Mouse (Mus musculus) forebrain, embryonic 13.5 days (tissue): Measurements from ENCODE around the gene Kdm7a. TPM values are rescaled to one million over a fixed set of nuclear protein-coding genes. Genes with fewer than 3 reads are reported as not detected.
A peak's percentile ranks its signal among the peaks of the same experiment; 100 is the strongest.

ENCODE experiments used
- ATAC-seq: fragments of 200-750 bp; cut with Nextera tagmentation; 2 replicates; pipeline ENCODE4 v1.8.0; 2017
- H3K27ac ChIP-seq: fragments of 300-500 bp; sonication (generic); 2 replicates; pipeline ENCODE4 v1.5.1; 2015; ENCODE audit warnings: inconsistent platforms, mild to moderate bottlenecking, moderate library complexity
- H3K27me3 ChIP-seq: fragments of 300-500 bp; sonication (generic); 2 replicates; pipeline ENCODE4 v1.6.1; 2015; ENCODE audit warnings: mild to moderate bottlenecking, inconsistent platforms
- H3K36me3 ChIP-seq: fragments of 300-500 bp; sonication (generic); 2 replicates; pipeline ENCODE4 v1.6.1; 2015; ENCODE audit warnings: mild to moderate bottlenecking, inconsistent platforms; ENCODE audit not compliant: poor library complexity, severe bottlenecking
- H3K4me1 ChIP-seq: fragments of 300-500 bp; sonication (generic); 2 replicates; pipeline ENCODE4 v1.6.1; 2015; ENCODE audit warnings: inconsistent platforms
- H3K4me2 ChIP-seq: fragments of 300-500 bp; sonication (generic); 2 replicates; pipeline ENCODE4 v1.6.1; 2015; ENCODE audit warnings: inconsistent platforms, mild to moderate bottlenecking, moderate library complexity
- H3K4me3 ChIP-seq: fragments of 300-500 bp; sonication (generic); 2 replicates; pipeline ENCODE4 v1.5.1; 2015; ENCODE audit warnings: mild to moderate bottlenecking, inconsistent platforms
- H3K9ac ChIP-seq: fragments of 300-500 bp; sonication (generic); 2 replicates; pipeline ENCODE4 v1.6.1; 2015; ENCODE audit warnings: mild to moderate bottlenecking, inconsistent platforms
- H3K9me3 ChIP-seq: fragments of 300-500 bp; sonication (generic); replicated peaks from 2 replicates; pipeline ENCODE4 v1.6.1; 2016; ENCODE audit warnings: inconsistent platforms
- WGBS: fragments of 180-500 bp; shearing (Covaris S2); methylation state at CpG from one replicate; pipeline ENCODE4 v1.1.7; 2015; 5-methylcytosine and 5-hydroxymethylcytosine counted together
- polyA plus RNA-seq: library from polyadenylated mRNA; unstranded; fragments of >200 nt; fragmentation: Nextera tagmentation; extraction: Ambion mirVana; gene quantifications from 2 replicates; pipeline ENCODE4 v1.2.1, GENCODE M21; 2015

The Kdm7a gene
- polyA plus RNA-seq, 1 experiment from 2014 or later, result 9.6 TPM

DNA sequence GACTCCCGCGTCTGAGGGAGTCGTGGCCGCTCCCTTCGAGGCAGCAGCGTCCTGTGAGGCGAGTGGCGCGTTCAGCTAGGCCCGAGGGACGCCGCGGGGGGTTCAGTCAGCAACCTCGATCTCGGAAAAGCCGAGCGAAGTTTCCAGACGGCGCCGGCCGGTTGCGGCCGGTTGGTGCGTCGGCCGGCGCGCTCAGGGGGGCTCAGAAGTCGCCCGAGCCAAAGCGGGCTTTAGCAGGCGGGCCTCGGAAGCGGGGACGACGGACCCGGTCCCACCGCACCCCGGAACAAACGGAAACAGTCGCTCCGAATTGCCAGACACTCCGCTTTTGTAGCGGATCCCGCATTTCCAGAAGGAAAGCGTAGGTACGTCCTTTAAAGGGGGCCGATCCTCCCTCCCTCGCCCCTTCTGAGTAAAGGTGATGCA, 88.1 kb downstream of the Kdm7a start:
- Histone ChIP-seq H3K4me1 (peaks cover 7% of the 10 kb centered on the region; the same call in 1 of the 2 replicates), H3K9me3 (peaks cover 5% of the 10 kb centered on the region; the same call in 1 of the 2 replicates), H3K9ac (peak overlapping the region; percentile 68), H3K27me3 (peaks cover 66% of the 10 kb centered on the region), H3K36me3 (no peaks in the 10 kb centered on the region), H3K4me3 (peak overlapping the region; percentile 65), H3K4me2 (peak overlapping the region; percentile 71), H3K27ac (no peak overlapping the region)
- 15% methylated on average over 41 of the region's 49 CpGs for WGBS
- no peak; the same call in 1 of the 2 replicates for ATAC-seq

- Histone ChIP-seq H3K4me1 (peaks cover 7% of the 10 kb centered on the region; the same call in 1 of the 2 replicates), H3K4me3 (peak within 1 kb of the TSS; percentile 65), H3K27ac (no peak within 1 kb of the TSS), H3K9me3 (peaks cover 5% of the 10 kb centered on the region; the same call in 1 of the 2 replicates), H3K4me2 (peak within 1 kb of the TSS; percentile 71), H3K27me3 (peaks cover 68% of the 10 kb centered on the region), H3K9ac (peak within 1 kb of the TSS; percentile 68), H3K36me3 (no peaks in the 10 kb centered on the region)
- ATAC-seq, result peak; percentile 88
- WGBS, result 4% methylated on average over 93 of the region's 101 CpGs
Measured at GRCm38 (mm10) chr6:39117584-39118455, 88.8 kb downstream of the Kdm7a start, which contains the start of gene Parp12. Parp12 (minus strand) TSS chr6:39118349.

GRCm38 (mm10) chr6:39115438-39115837, 91.2 kb downstream of the Kdm7a start:
- H3K4me1 ChIP-seq, result peaks cover 7% of the 10 kb centered on the region; the same call in 1 of the 2 replicates
- no peak for ATAC-seq
- WGBS, result 73% methylated on average over 1 of the region's 1 CpGs
- peaks cover 62% of the 10 kb centered on the region for H3K27me3 ChIP-seq
- H3K4me3 ChIP-seq, result no peak overlapping the region
- no peak overlapping the region for H3K27ac ChIP-seq
- H3K4me2 ChIP-seq, result no peak overlapping the region
- H3K36me3 ChIP-seq, result no peaks in the 10 kb centered on the region
- peaks cover 5% of the 10 kb centered on the region; the same call in 1 of the 2 replicates for H3K9me3 ChIP-seq
- H3K9ac ChIP-seq, result no peak overlapping the region

GRCm38 (mm10) chr6:39113141-39113540, 93.4 kb downstream of the Kdm7a start:
- WGBS, result 89% methylated on average over 3 of the region's 3 CpGs
- H3K4me3 ChIP-seq, result no peak overlapping the region
- no peak overlapping the region for H3K27ac ChIP-seq
- H3K9ac ChIP-seq, result no peak overlapping the region
- H3K4me1 ChIP-seq, result peaks cover 7% of the 10 kb centered on the region; the same call in 1 of the 2 replicates
- H3K36me3 ChIP-seq, result no peaks in the 10 kb centered on the region
- no peak overlapping the region for H3K4me2 ChIP-seq
- ATAC-seq, result no peak
- peaks cover 43% of the 10 kb centered on the region for H3K27me3 ChIP-seq
- no peaks in the 10 kb centered on the region for H3K9me3 ChIP-seq

GRCm38 (mm10) chr6:39112701-39113100, 93.9 kb downstream of the Kdm7a start:
- WGBS, result 97% methylated on average over 3 of the region's 3 CpGs
- H3K4me2 ChIP-seq, result no peak overlapping the region
- ATAC-seq, result no peak

GRCm38 (mm10) chr6:39106812-39107211, 99.8 kb downstream of the Kdm7a start:
- Histone ChIP-seq H3K4me2 (no peak overlapping the region), H3K27me3 (no peaks in the 10 kb centered on the region), H3K36me3 (no peaks in the 10 kb centered on the region), H3K9me3 (no peaks in the 10 kb centered on the region), H3K4me3 (no peak overlapping the region), H3K4me1 (no peaks in the 10 kb centered on the region), H3K27ac (no peak overlapping the region), H3K9ac (no peak overlapping the region)
- ATAC-seq, result no peak
- WGBS, result 55% methylated on average over 2 of the region's 2 CpGs

More at GRCm38 (mm10) chr6:39112701-39113100, 93.9 kb downstream of the Kdm7a start:
- peaks cover 38% of the 10 kb centered on the region for H3K27me3 ChIP-seq
- no peak overlapping the region for H3K9ac ChIP-seq
- no peak overlapping the region for H3K27ac ChIP-seq
- no peaks in the 10 kb centered on the region for H3K9me3 ChIP-seq
- no peak overlapping the region for H3K4me3 ChIP-seq
- H3K36me3 ChIP-seq, result no peaks in the 10 kb centered on the region
- H3K4me1 ChIP-seq, result peaks cover 3% of the 10 kb centered on the region; the same call in 1 of the 2 replicates

GRCm38 (mm10) chr6:39104631-39105030, 102.0 kb downstream of the Kdm7a start:
- Histone ChIP-seq H3K4me2 (no peak overlapping the region), H3K4me3 (no peak overlapping the region), H3K27ac (no peak overlapping the region), H3K36me3 (no peaks in the 10 kb centered on the region), H3K9me3 (no peaks in the 10 kb centered on the region), H3K27me3 (no peaks in the 10 kb centered on the region), H3K4me1 (no peaks in the 10 kb centered on the region), H3K9ac (no peak overlapping the region)
- ATAC-seq, result no peak
- WGBS, result 83% methylated on average over 4 of the region's 4 CpGs

Other genes with a start within 250 kb of the Kdm7a start
- 1.8 and 2.1 TPM in 2 replicates for gene Parp12, start 88.4 kb downstream of the Kdm7a start, polyA plus RNA-seq
- 53.5 and 56.3 TPM in 2 replicates for gene Slc37a3, start 170.9 kb upstream of the Kdm7a start, polyA plus RNA-seq
- gene Rab19, start 174.4 kb upstream of the Kdm7a start, polyA plus RNA-seq, result 0.29 and 0.31 TPM in 2 replicates
- gene Mkrn1, start 213.7 kb upstream of the Kdm7a start, polyA plus RNA-seq, result 171 and 175 TPM in 2 replicates